Mouse (Mus musculus): ENCODE data around the gene Gemin8. TPM values are rescaled to one million over a fixed set of nuclear protein-coding genes. Genes with fewer than 3 reads are reported as not detected.
A peak's percentile ranks its signal among the peaks of the same experiment; 100 is the strongest.

The Gemin8 gene
- polyA plus RNA-seq, 1 experiment from 2014 or later, result 7.9 TPM

- H3K27ac ChIP-seq, result no peak overlapping the region
- H3K9ac ChIP-seq, result no peak overlapping the region
- H3K4me2 ChIP-seq, result no peak overlapping the region
- no peaks in the 10 kb centered on the region for H3K36me3 ChIP-seq
- ATAC-seq (ENCODE audit: low read depth) (no peak), DNase-seq (no peak)
- no peak overlapping the region for H3K4me3 ChIP-seq (replicated peaks)
- peaks cover 43% of the 10 kb centered on the region for H3K27me3 ChIP-seq
- WGBS (ENCODE audit: insufficient replicate concordance), result 31% methylated on average over 2 of the region's 2 CpGs
- no peaks in the 10 kb centered on the region for H3K4me1 ChIP-seq (replicated peaks)
- H3K9me3 ChIP-seq (replicated peaks), result no peaks in the 10 kb centered on the region
Measured at GRCm38 (mm10) chrX:166236131-166236530, 65.9 kb downstream of the Gemin8 start.

GRCm38 (mm10) chrX:166238831-166239460 lies 68.7 kb downstream of the Gemin8 start, which contains the start of gene Gpm6b:
TSS of gene Gpm6b (plus strand) at chrX:166238911.
- WGBS (ENCODE audit: insufficient replicate concordance), result 20% methylated on average over 60 of the region's 63 CpGs
- H3K9ac ChIP-seq, result no peak within 1 kb of the TSS

GRCm38 (mm10) chrX:166239520-166239919 lies 69.3 kb downstream of the Gemin8 start:
- Histone ChIP-seq H3K4me1 (replicated peaks) (no peaks in the 10 kb centered on the region), H3K27me3 (peaks cover 43% of the 10 kb centered on the region), H3K4me3 (replicated peaks) (peak overlapping the region; percentile 45), H3K9ac (no peak overlapping the region), H3K4me2 (peak overlapping the region; percentile 63), H3K9me3 (replicated peaks) (no peaks in the 10 kb centered on the region), H3K27ac (no peak overlapping the region), H3K36me3 (no peaks in the 10 kb centered on the region)
- 19% methylated on average over 13 of the region's 13 CpGs for whole genome bisulfite sequencing (ENCODE audit: insufficient replicate concordance)
- DNase-seq (no peak), ATAC-seq (ENCODE audit: low read depth) (no peak)

More at GRCm38 (mm10) chrX:166238831-166239460, 68.7 kb downstream of the Gemin8 start, which contains the start of gene Gpm6b:
- ATAC-seq (ENCODE audit: low read depth) (peak; percentile 55), DNase-seq (no peak)
- Histone ChIP-seq H3K4me3 (replicated peaks) (peak within 1 kb of the TSS; percentile 45), H3K9me3 (replicated peaks) (no peaks in the 10 kb centered on the region), H3K36me3 (no peaks in the 10 kb centered on the region), H3K27ac (no peak within 1 kb of the TSS), H3K4me2 (peak within 1 kb of the TSS; percentile 63), H3K4me1 (replicated peaks) (no peaks in the 10 kb centered on the region), H3K27me3 (peaks cover 43% of the 10 kb centered on the region)

Other genes starting within 250 kb of the Gemin8 start
- 2.4 and 2.7 TPM in 2 replicates for gene Gpm6b, start 68.5 kb downstream of the Gemin8 start, polyA plus RNA-seq (2015; fragmentation: Nextera tagmentation; extraction: Ambion mirVana)

All from liver, embryonic 13.5 days (tissue).